In genomic region chr4:115561236-115561635, GRCm38 (mm10) we compare ENCODE assay signal across 21 mouse cellular contexts. TPM values are rescaled to one million over a fixed set of nuclear protein-coding genes. Genes with fewer than 3 reads are reported as not detected.
A peak's percentile ranks its signal among the peaks of the same experiment; 100 is the strongest.
DNase-seq lines count a peak whose midpoint lies in the region; TF ChIP-seq lines count a peak whose summit lies in the region.
"Not testable (repeated sequence)": the region's sequence is repeated elsewhere in the genome, so short reads cannot be mapped to it uniquely, and the experiment has no call there.
"Had no signal": no experiment of that assay in that cellular context is flagged by ENCODE, and none has a peak within 500 bp of the region (broad histone marks: within the 10 kb centered on the region; RNA-seq: fewer than 3 reads in every experiment).

No protein-coding gene starts in this region.

- TF ChIP-seq POLR2A in ES-Bruce4 (IDR thresholded peaks at IDR 0.05; ENCODE audit: insufficient read depth, low read length) = not testable (repeated sequence)

- H3K4me1 ChIP-seq in E14TG2a.4 (replicated peaks; ENCODE audit: low read depth, low read length) (peaks cover 56% of the 10 kb centered on the region), ES-E14 (ENCODE audit: control insufficient read depth in 2 of 2, insufficient read depth in 2 of 2, low read length in 2 of 2, poor library complexity in 1 of 2) (peaks cover 10 to 15% of the 10 kb centered on the region in 2 experiments)
- H3K4me1 ChIP-seq in ES-Bruce4 (ENCODE audit: control insufficient read depth, insufficient read depth, low read length) = not testable (repeated sequence)

- not testable (repeated sequence) for H3K27me3 ChIP-seq in E14TG2a.4 (ENCODE audit: insufficient read depth, low read length); ES-Bruce4 (ENCODE audit: control insufficient read depth, insufficient read depth, low read length, poor library complexity, severe bottlenecking)

- in situ Hi-C loops in ES-E14 (cut with MboI; ENCODE audit: low sequenced_read_pairs in 2 of 2, unreplicated experiment in 2 of 2) = not testable (repeated sequence)

- H3K27ac ChIP-seq in ES-Bruce4 (ENCODE audit: insufficient read depth, low read length) (peak overlapping the region; percentile 83), ES-E14 (ENCODE audit: insufficient read depth, low read depth, low read length, poor library complexity, severe bottlenecking) (peak overlapping the region; percentile 31; the same call in 1 of the 2 replicates)

- peak; percentile 68 for TF ChIP-seq EP300 in ES-Bruce4 (IDR thresholded peaks at IDR 0.05; ENCODE audit: insufficient read depth, low read depth, low read length)

- not testable (repeated sequence) for TF ChIP-seq CTCF in E14TG2a.4 (conservative IDR thresholded peaks at IDR 0.05; ENCODE audit: low read length); ES-Bruce4 (IDR thresholded peaks at IDR 0.05; ENCODE audit: low read depth, low read length)

- not testable (repeated sequence) for H3K9me3 ChIP-seq in E14TG2a.4 (ENCODE audit: low read length); ES-Bruce4 (replicated peaks; ENCODE audit: control insufficient read depth, insufficient read depth, low read length, poor library complexity, severe bottlenecking); ES-E14 (ENCODE audit: control insufficient read depth, insufficient read depth, low read depth, low read length)

- DNase-seq in ES-CJ7 (ENCODE audit: low read depth, low spot score) (peak; percentile 72), R1 (ENCODE audit: low read depth, low spot score) (peak; percentile 72), ZHBTc4 (ENCODE audit: low read depth, low spot score) (peak; percentile 48)
- not testable (repeated sequence) for DNase-seq in ES-E14 (ENCODE audit: low read depth, low spot score)
- peak; percentile 68 for DNase-seq in heart, adult 11 months

- H3K4me3 ChIP-seq in E14TG2a.4 (replicated peaks; ENCODE audit: low read length) (peak overlapping the region; percentile 53), ES-Bruce4 (ENCODE audit: low read depth, low read length) (peak overlapping the region; percentile 43; the same call in 1 of the 2 replicates)
- H3K4me3 ChIP-seq in ES-E14 (ENCODE audit: insufficient read depth in 1 of 2, low read depth in 1 of 2, low read length in 2 of 2, poor library complexity in 1 of 2, severe bottlenecking in 1 of 2) = not testable (repeated sequence)

- H3K9ac ChIP-seq in ES-Bruce4 (ENCODE audit: low read depth, poor library complexity, severe bottlenecking) (peak overlapping the region; percentile 42; the same call in 1 of the 2 replicates), ES-E14 (ENCODE audit: insufficient read depth, low read depth, low read length, poor library complexity, severe bottlenecking) (peak overlapping the region; percentile 9; the same call in 1 of the 2 replicates)

- not testable (repeated sequence) for H3K36me3 ChIP-seq in E14TG2a.4 (ENCODE audit: insufficient read depth, low read length); ES-Bruce4 (ENCODE audit: control insufficient read depth, insufficient read depth, low read length, poor library complexity, severe bottlenecking); ES-E14 (ENCODE audit: control insufficient read depth, insufficient read depth, low read length, poor library complexity, severe bottlenecking)

RNA-seq across cellular contexts. Expression of gene Cyp4a31, which starts 2.2 kb away (rescaled TPM):
- not detected in 2 replicates for polyA plus RNA-seq in ES-Bruce4 (2011; ENCODE audit: insufficient read depth, insufficient read length, low read depth, missing spikeins)
- total RNA-seq in ES-E14 (2012; rRNA removed) = not detected in 2 replicates
- total RNA-seq: adrenal gland, adult 18-20 months; adrenal gland, adult 2 months; adrenal gland, postnatal 25 days; adrenal gland, postnatal 36 days; CH12.LX; G1E; MEL had no signal
- polyA plus RNA-seq: activated CD4-positive, CD25-positive, alpha-beta regulatory T cell, adult 4 months; adrenal gland, adult 2 months; brain, embryonic 14.5 days; C2C12; CD4-positive, CD25-positive, alpha-beta regulatory T cell, adult 4 months; cerebellum, adult 2 months; G1E; Patski had no signal

RNA-seq across cellular contexts. Expression of gene Cyp4a32, which starts 39.5 kb away (rescaled TPM):
- polyA plus RNA-seq in ES-Bruce4 (2011; ENCODE audit: insufficient read depth, insufficient read length, low read depth, missing spikeins) = not detected in 2 replicates
- total RNA-seq in ES-E14 (2012; rRNA removed) = not detected in 2 replicates
- total RNA-seq: adrenal gland, adult 18-20 months; adrenal gland, adult 8-10 months; adrenal gland, postnatal 25 days; adrenal gland, postnatal 36 days; CH12.LX; MEL had no signal
- polyA plus RNA-seq: activated CD4-positive, CD25-positive, alpha-beta regulatory T cell, adult 4 months; adrenal gland, adult 2 months; brain, embryonic 14.5 days; C2C12; CD4-positive, CD25-positive, alpha-beta regulatory T cell, adult 4 months; cerebellum, adult 2 months; G1E; Patski had no signal

RNA-seq across cellular contexts. Expression of gene Cyp4a10, which starts 43.2 kb away (rescaled TPM):
- polyA plus RNA-seq in ES-Bruce4 (2011; ENCODE audit: insufficient read depth, insufficient read length, low read depth, missing spikeins) = not detected in 2 replicates
- total RNA-seq in ES-E14 (2012; rRNA removed) = 0.18 TPM in 1 of 2 replicates, not detected in the other
- total RNA-seq: adrenal gland, postnatal 25 days; CH12.LX; MEL had no signal
- polyA plus RNA-seq: activated CD4-positive, CD25-positive, alpha-beta regulatory T cell, adult 4 months; brain, embryonic 14.5 days; C2C12; CD4-positive, CD25-positive, alpha-beta regulatory T cell, adult 4 months; cerebellum, adult 2 months; G1E; Patski had no signal
